Mouse (Mus musculus) midbrain, embryonic 16.5 days (tissue): ENCODE data around the gene Olfr1141. TPM values are rescaled to one million over a fixed set of nuclear protein-coding genes. Genes with fewer than 3 reads are reported as not detected.

Experiments
- ATAC-seq: fragments of 200-750 bp; cut with Nextera tagmentation; 2 replicates; pipeline ENCODE4 v1.8.0; 2017; ENCODE audit warnings: moderate TSS enrichment
- H3K27ac ChIP-seq: fragments of 300-500 bp; sonication (generic); 2 replicates; pipeline ENCODE4 v1.5.1; 2014; ENCODE audit warnings: mild to moderate bottlenecking, low read length, mixed read lengths
- H3K27me3 ChIP-seq: fragments of 300-500 bp; sonication (generic); 2 replicates; pipeline ENCODE4 v1.6.1; 2014; ENCODE audit warnings: low read depth, low read length, mixed read lengths; ENCODE audit not compliant: control insufficient read depth, insufficient read depth
- H3K36me3 ChIP-seq: fragments of 300-500 bp; sonication (generic); 2 replicates; pipeline ENCODE4 v1.6.1; 2014; ENCODE audit warnings: mild to moderate bottlenecking, low read length, moderate library complexity, mixed read lengths; ENCODE audit not compliant: control insufficient read depth, insufficient read depth
- H3K4me1 ChIP-seq: fragments of 300-500 bp; sonication (generic); 2 replicates; pipeline ENCODE4 v1.6.1; 2014; ENCODE audit warnings: mild to moderate bottlenecking, low read length, mixed read lengths; ENCODE audit not compliant: control insufficient read depth, insufficient read depth
- H3K4me2 ChIP-seq: fragments of 300-500 bp; sonication (generic); 2 replicates; pipeline ENCODE4 v1.6.1; 2014; ENCODE audit warnings: mild to moderate bottlenecking, low read length, mixed read lengths
- H3K4me3 ChIP-seq: fragments of 300-500 bp; sonication (generic); 2 replicates; pipeline ENCODE4 v1.5.1; 2014; ENCODE audit warnings: low read depth, mild to moderate bottlenecking, low read length, moderate library complexity, mixed read lengths
- H3K9ac ChIP-seq: fragments of 300-500 bp; sonication (generic); 2 replicates; pipeline ENCODE4 v1.6.1; 2014; ENCODE audit warnings: low read depth, low read length, mixed read lengths
- H3K9me3 ChIP-seq: fragments of 300-500 bp; sonication (generic); replicated peaks from 2 replicates; pipeline ENCODE4 v1.6.1; 2014; ENCODE audit warnings: mild to moderate bottlenecking, low read length, mixed read lengths; ENCODE audit not compliant: control insufficient read depth, poor library complexity, severe bottlenecking
- WGBS: fragments of 180-500 bp; shearing (Covaris S2); extraction: QIAGEN DNeasy Blood & Tissue Kit; methylation state at CpG from one replicate; pipeline ENCODE4 v1.1.7; 2014; 5-methylcytosine and 5-hydroxymethylcytosine counted together
- polyA plus RNA-seq: library from polyadenylated mRNA; unstranded; fragments of >200 nt; fragmentation: Nextera tagmentation; extraction: Ambion mirVana; gene quantifications from 2 replicates; pipeline ENCODE4 v1.2.1, GENCODE M21; 2015

Olfr1141 gene
- polyA plus RNA-seq: not detected in 2 replicates

DNA sequence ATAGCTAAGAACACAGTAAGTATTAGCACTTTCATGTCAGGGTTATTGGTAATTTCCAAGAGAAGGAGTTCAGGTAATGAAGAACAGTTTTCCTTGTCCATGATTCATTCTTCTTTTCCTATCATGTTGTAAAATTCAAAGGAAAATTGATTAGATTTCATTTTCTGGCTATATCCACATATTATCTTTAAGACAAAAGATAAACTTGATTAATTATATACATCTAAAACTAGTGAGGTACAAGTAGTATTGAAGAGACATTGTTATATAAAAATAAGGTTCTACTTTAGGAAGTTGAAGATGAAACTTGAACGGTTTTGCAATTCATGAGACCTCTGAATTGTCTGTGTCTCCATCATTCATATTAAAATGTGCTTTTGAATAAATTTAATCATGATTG lies at the start of gene Olfr1141:
TSS of gene Olfr1141 (minus strand) at position 101 of the 400 bp plus-strand sequence.
- ATAC-seq: no peak
- H3K4me2 ChIP-seq: no peak within 1 kb of the TSS
- H3K4me1 ChIP-seq: no peaks in the 10 kb centered on the region
- H3K4me3 ChIP-seq: no peak within 1 kb of the TSS
- H3K9ac ChIP-seq: no peak within 1 kb of the TSS
- H3K27me3 ChIP-seq: no peaks in the 10 kb centered on the region
- H3K9me3 ChIP-seq: no peaks in the 10 kb centered on the region
- WGBS: 90% methylated on average over 1 of the region's 1 CpGs
- H3K36me3 ChIP-seq: no peaks in the 10 kb centered on the region
- H3K27ac ChIP-seq: no peak within 1 kb of the TSS

DNA sequence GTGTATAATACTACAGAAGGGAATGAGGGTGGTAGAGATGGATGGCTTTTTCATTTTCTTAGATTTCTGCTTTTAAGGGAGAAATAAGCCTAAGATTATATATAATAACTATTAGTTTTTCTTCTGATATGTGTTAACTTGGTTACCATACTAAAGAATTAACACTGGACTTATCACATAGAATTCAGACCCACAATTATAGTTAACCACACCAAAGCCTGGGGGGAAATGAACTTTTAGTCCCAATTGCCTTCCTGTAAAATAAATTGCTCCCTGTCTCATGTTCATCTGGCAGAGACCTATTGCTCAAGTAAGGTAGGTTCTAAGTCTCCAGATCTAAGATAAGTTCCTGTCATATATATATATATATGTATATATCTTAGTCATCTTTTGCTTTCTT lies 46.5 kb upstream of the Olfr1141 start, which contains the start of gene Olfr1143:
TSS of gene Olfr1143 (plus strand) at position 301 of the 400 bp plus-strand sequence.
- ATAC-seq: no peak
- Histone ChIP-seq H3K27ac (no peak within 1 kb of the TSS), H3K9ac (no peak within 1 kb of the TSS), H3K9me3 (no peaks in the 10 kb centered on the region), H3K4me2 (no peak within 1 kb of the TSS), H3K36me3 (no peaks in the 10 kb centered on the region), H3K4me1 (no peaks in the 10 kb centered on the region), H3K27me3 (no peaks in the 10 kb centered on the region), H3K4me3 (no peak within 1 kb of the TSS)

DNA sequence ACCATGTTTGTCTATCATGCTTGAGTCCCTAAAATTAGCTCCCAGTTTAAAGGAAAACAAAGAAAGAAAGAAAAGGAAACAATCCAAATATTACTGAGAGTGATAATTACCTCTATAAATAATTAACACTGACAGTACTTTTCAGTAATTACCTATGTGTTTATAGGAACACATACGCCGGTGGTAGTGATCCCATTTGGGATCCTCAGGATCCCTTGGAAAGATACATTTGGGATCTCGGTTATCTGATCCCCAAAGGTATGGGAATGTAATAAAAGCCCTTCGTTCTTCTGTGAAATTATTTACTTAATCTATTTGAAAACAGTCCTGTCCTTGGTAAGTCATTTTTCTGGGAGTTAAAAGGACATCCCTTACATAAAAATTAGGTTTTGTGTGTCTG lies 25.4 kb upstream of the Olfr1141 start, which contains the start of gene Olfr152:
TSS of gene Olfr152 (plus strand) at position 301 of the 400 bp plus-strand sequence.
- ATAC-seq: no peak
- no peak within 1 kb of the TSS for H3K4me2 ChIP-seq
- H3K36me3 ChIP-seq: no peaks in the 10 kb centered on the region
- H3K27ac ChIP-seq: no peak within 1 kb of the TSS
- WGBS: 77% methylated on average over 4 of the region's 4 CpGs
- H3K27me3 ChIP-seq: no peaks in the 10 kb centered on the region
- H3K4me1 ChIP-seq: no peaks in the 10 kb centered on the region
- H3K4me3 ChIP-seq: no peak within 1 kb of the TSS
- H3K9me3 ChIP-seq: no peaks in the 10 kb centered on the region
- H3K9ac ChIP-seq: no peak within 1 kb of the TSS

DNA sequence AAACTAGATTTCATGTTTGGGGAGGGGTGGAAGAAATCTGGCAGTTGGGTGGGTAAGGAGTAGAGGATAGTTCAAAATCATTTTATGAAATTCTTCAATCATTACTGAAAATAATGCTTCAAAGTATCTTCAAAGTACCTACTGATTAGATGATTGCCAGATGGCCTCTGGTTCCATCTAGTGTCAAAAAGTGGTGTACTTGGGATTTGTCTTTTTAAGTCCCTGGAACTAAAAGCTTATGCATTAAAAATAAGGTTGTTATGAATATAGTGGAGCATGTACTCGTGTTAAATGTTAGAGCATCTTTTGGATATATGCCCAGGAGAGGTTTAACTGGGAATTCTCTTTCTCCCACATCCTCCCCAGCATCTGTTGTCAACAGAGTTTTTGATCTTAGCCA lies 22.4 kb upstream of the Olfr1141 start:
- H3K27ac ChIP-seq: no peak overlapping the region
- no peak for ATAC-seq

DNA sequence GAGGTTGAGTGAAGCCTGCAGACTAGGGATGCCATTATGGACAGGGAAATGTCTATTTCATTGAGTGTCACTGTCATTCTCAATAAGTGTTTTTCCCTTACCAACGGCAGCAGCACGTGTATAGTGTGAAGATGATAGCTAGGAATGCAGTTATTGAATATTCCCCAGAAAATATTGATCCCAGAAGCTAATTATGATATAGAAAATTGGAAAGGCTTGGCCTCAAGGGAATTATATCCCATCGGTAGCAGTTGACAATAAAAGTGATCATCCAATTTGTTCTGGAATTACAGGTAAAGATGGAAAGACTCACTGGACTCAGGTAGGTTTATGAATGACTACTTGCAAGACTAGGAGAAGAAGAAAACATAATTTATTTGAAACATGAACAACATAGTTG lies 10.3 kb downstream of the Olfr1141 start, which contains the start of gene Olfr1140:
TSS of gene Olfr1140 (plus strand) at position 301 of the 400 bp plus-strand sequence.
- Histone ChIP-seq H3K9me3 (no peaks in the 10 kb centered on the region), H3K36me3 (no peaks in the 10 kb centered on the region), H3K4me2 (no peak within 1 kb of the TSS), H3K27me3 (no peaks in the 10 kb centered on the region), H3K4me1 (no peaks in the 10 kb centered on the region), H3K27ac (no peak within 1 kb of the TSS), H3K4me3 (no peak within 1 kb of the TSS), H3K9ac (no peak within 1 kb of the TSS)
- 81% methylated on average over 3 of the region's 3 CpGs for WGBS
- ATAC-seq: no peak

More for the DNA sequence above, 22.4 kb upstream of the Olfr1141 start:
- no peak overlapping the region for H3K4me2 ChIP-seq
- H3K9me3 ChIP-seq: no peaks in the 10 kb centered on the region
- H3K4me3 ChIP-seq: no peak overlapping the region
- no peaks in the 10 kb centered on the region for H3K27me3 ChIP-seq
- H3K36me3 ChIP-seq: no peaks in the 10 kb centered on the region
- no peak overlapping the region for H3K9ac ChIP-seq
- WGBS: 47% methylated on average over 1 of the region's 1 CpGs
- no peaks in the 10 kb centered on the region for H3K4me1 ChIP-seq

DNA sequence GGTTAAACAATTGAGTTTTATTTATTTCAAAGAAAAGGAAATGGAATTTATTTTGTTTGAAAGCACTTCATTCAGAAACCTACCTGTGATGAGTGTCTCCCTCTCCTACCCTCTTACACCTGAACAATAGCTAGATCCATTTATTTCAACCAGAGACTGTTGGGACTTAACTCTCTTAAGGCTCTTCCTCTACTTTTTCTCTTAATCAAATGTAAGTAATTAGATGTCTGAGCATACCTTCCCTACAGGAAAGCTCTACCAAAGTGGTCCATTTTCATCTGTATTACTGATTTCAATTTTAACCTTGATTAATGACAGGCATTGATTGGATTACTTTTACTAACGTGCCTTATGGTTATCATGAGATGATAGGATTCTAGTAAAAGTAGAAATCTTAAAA lies 13.9 kb downstream of the Olfr1141 start, which contains the start of gene Olfr1138:
TSS of gene Olfr1138 (minus strand) at position 101 of the 400 bp plus-strand sequence.
- no peak within 1 kb of the TSS for H3K27ac ChIP-seq
- no peaks in the 10 kb centered on the region for H3K4me1 ChIP-seq
- no peak within 1 kb of the TSS for H3K9ac ChIP-seq
- 84% methylated on average over 1 of the region's 1 CpGs for WGBS
- no peaks in the 10 kb centered on the region for H3K9me3 ChIP-seq
- H3K36me3 ChIP-seq: no peaks in the 10 kb centered on the region
- ATAC-seq: no peak
- H3K4me2 ChIP-seq: no peak within 1 kb of the TSS
- H3K4me3 ChIP-seq: no peak within 1 kb of the TSS
- no peaks in the 10 kb centered on the region for H3K27me3 ChIP-seq

DNA sequence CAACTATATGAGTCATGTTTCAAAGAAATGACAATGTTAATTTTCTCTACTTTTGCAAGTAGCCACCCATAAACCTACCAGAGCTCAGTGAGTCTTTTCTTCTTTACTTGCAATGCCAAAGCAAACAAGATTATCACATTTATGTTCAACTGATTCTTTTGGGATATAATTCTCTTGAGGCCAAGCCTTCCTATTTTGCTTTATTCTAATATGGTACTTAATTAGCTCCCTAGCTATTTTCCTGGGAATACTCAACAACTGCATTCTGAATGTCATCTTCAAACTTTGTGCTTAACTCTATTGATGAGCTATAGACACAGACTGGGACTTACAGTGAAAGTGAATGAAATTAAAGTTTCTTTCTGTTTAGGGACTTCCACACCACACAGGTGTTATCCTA lies 40.7 kb downstream of the Olfr1141 start, which contains the start of gene Olfr1137:
TSS of gene Olfr1137 (minus strand) at position 101 of the 400 bp plus-strand sequence.
- Histone ChIP-seq H3K4me2 (no peak within 1 kb of the TSS), H3K4me3 (no peak within 1 kb of the TSS), H3K27ac (no peak within 1 kb of the TSS), H3K27me3 (no peaks in the 10 kb centered on the region), H3K9me3 (no peaks in the 10 kb centered on the region), H3K9ac (no peak within 1 kb of the TSS), H3K4me1 (no peaks in the 10 kb centered on the region), H3K36me3 (no peaks in the 10 kb centered on the region)
- no peak for ATAC-seq

Other genes starting within 250 kb of the Olfr1141 start
- gene Pramel6, start 247.4 kb downstream of the Olfr1141 start, polyA plus RNA-seq: not detected in 2 replicates
- gene Olfr153, start 222.2 kb downstream of the Olfr1141 start, polyA plus RNA-seq: not detected in 2 replicates
- gene Olfr1128, start 208.4 kb downstream of the Olfr1141 start, polyA plus RNA-seq: not detected in 2 replicates
- not detected in 2 replicates for gene Olfr1129, start 180.1 kb downstream of the Olfr1141 start, polyA plus RNA-seq
- not detected in 2 replicates for gene Olfr1130, start 147.8 kb downstream of the Olfr1141 start, polyA plus RNA-seq
- not detected in 2 replicates for gene Olfr1131, start 126.9 kb downstream of the Olfr1141 start, polyA plus RNA-seq
- not detected in 2 replicates for gene Olfr1132, start 116.5 kb downstream of the Olfr1141 start, polyA plus RNA-seq
- gene Olfr1133, start 106.6 kb downstream of the Olfr1141 start, polyA plus RNA-seq: not detected in 2 replicates
- gene Olfr1134, start 95.5 kb downstream of the Olfr1141 start, polyA plus RNA-seq: not detected in 2 replicates
- gene Olfr1135, start 80.3 kb downstream of the Olfr1141 start, polyA plus RNA-seq: not detected in 2 replicates
- gene Olfr1136, start 60.0 kb downstream of the Olfr1141 start, polyA plus RNA-seq: not detected in 2 replicates
- not detected in 2 replicates for gene Olfr1137, start 40.8 kb downstream of the Olfr1141 start, polyA plus RNA-seq
- gene Olfr1138, start 14.0 kb downstream of the Olfr1141 start, polyA plus RNA-seq: not detected in 2 replicates
- gene Olfr1140, start 10.2 kb downstream of the Olfr1141 start, polyA plus RNA-seq: not detected in 2 replicates
- not detected in 2 replicates for gene Olfr152, start 25.5 kb upstream of the Olfr1141 start, polyA plus RNA-seq
- gene Olfr1143, start 46.6 kb upstream of the Olfr1141 start, polyA plus RNA-seq: not detected in 2 replicates
- not detected in 2 replicates for gene Olfr1145, start 55.8 kb upstream of the Olfr1141 start, polyA plus RNA-seq
- gene Olfr1148, start 76.5 kb upstream of the Olfr1141 start, polyA plus RNA-seq: not detected in 2 replicates
- gene Olfr1150-ps1, start 90.0 kb upstream of the Olfr1141 start, polyA plus RNA-seq: not detected in 2 replicates
- gene Olfr1151, start 101.9 kb upstream of the Olfr1141 start, polyA plus RNA-seq: not detected in 2 replicates
- not detected in 2 replicates for gene Olfr1152, start 112.5 kb upstream of the Olfr1141 start, polyA plus RNA-seq
- not detected in 2 replicates for gene Olfr1153, start 141.0 kb upstream of the Olfr1141 start, polyA plus RNA-seq
- gene Olfr1154, start 151.2 kb upstream of the Olfr1141 start, polyA plus RNA-seq: not detected in 2 replicates
- gene Olfr1155, start 191.1 kb upstream of the Olfr1141 start, polyA plus RNA-seq: not detected in 2 replicates
- gene Olfr1156, start 199.1 kb upstream of the Olfr1141 start, polyA plus RNA-seq: not detected in 2 replicates
- gene Olfr1157, start 214.3 kb upstream of the Olfr1141 start, polyA plus RNA-seq: not detected in 2 replicates
- gene Olfr74, start 220.7 kb upstream of the Olfr1141 start, polyA plus RNA-seq: not detected in 2 replicates
- gene Olfr1158, start 236.1 kb upstream of the Olfr1141 start, polyA plus RNA-seq: not detected in 2 replicates